Mouse (Mus musculus) heart, postnatal 36 days (tissue): ENCODE measurements at regions not wholly inside any gene's neighbourhood (a gene's known extent, or its start where the extent isn't known, plus 50 kb on each side); places are given as distances from the start of the nearest gene placed in this dataset.

Source experiments
- DNase-seq, 2 experiments: peaks; one replicate each; pipeline ENCODE4 v3.0.0; 2021 to 2022
- intact Hi-C: fragments of 180-260 bp; cut with DNase I; formaldehyde crosslinking; loops from one replicate; pipeline ENCODE4 v1.15.1; 2025

DNA sequence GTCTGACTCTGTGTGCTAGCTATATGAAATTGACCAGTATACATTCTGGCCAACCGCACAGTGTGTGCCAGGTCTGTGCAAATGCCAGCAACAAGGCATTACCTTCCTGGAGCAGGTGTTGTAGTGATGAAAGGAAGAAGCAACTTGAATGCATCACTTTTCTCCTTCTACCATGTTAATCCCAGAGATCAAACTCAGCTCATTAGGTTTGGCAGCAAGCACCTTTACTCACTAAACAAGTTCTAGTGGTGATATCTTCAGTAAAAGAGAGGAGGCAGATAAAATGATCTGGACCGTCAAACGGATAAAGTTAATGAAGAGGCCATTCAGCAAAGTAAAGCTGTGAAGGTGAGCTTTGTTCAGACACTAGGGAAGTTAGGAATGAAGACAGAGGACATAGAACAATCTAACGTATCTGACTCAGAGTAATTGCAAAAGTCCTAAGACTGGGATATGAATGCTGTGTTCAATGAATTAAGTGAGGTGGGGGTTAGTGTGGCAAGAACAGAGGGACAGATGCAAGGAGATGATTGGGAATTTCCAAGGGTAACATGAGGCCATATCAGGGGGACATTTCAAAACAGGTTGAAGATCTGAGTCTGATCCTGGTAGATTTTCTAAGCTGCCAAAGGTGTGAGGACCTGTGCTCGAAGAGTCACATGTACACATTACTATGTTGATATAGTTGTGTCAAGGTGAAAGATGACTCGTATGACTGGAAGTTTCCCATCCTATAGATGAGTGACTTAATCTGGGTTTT, 1478.4 kb upstream of the Slc10a2 start:
- no peak for DNase-seq
- intact Hi-C loops: no loop called here

DNA sequence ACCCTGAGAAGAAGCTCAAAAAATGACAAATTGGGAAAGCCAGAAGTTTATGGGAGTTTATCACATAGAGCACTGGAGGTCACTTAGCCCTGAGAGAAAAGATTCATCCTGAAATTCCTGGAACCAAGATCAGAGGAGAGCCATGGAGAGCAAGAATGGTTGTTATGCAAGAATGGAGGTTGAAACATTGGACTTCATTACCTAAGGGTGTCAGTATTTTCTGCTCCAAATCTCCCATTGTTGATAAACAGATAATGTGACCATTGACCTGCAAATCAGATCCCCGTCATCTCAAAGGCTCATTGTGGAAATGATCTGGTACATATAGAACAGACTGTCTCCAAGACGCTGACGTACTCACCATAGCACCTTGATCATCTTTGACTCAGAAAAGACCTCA, 1477.6 kb upstream of the Slc10a2 start:
- intact Hi-C loops: no loop called here
- DNase-seq: no peak

DNA sequence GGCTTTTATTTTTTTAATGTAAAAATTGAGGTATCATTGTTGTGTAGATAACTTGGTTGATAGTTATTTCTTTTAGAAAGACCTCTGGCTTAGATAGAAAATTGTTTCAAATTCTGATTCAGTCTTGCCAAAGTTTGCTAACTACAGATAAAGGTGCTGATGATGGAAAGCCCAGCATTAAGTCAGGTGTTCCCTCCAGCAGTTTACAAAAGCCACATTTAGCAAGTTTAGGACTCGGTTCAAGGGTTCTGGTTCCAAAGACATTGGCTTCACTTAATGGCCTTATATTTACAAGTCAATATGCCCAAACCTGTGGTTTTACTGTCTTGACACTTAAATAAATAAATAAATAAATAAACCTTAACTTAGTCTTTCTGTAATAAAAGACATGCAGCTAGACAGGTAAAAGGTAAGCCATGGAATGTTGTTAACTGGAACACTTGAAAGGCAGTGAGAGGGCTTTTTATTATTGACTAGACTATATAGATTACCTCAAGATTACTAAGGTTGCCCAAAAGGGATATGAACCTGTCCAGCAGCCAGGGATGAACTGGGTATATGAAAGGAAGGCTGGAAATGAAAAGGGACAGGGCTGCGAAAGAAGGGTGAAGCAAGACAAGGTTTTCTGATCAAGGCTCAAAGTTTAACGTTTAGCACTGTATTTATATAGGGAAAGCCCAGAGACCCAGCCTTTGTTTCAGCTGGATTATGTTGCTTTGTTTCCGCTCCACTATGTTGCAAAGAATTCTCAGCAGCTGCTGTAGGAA, 1472.9 kb upstream of the Slc10a2 start:
- intact Hi-C loops: no loop called here
- no peak for DNase-seq

DNA sequence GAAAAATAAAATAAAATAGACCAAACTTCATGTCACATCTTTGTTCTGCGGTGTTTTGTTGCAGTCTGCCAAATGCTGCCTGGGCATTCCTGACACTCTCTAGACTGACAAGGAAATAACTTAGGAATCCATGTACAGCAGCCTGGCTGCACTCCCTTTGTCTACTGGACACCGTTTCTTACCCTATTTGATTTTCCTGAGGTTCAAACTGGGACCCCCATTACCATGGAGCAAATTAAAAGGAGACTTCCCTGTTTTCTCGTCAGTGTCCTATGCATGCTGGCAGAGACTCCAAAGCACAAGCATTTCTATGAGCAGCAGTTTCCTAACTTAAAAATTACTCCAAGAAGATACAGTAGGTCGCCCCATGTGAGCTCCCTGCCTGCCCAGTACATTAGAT, 1470.1 kb upstream of the Slc10a2 start:
- no peak for DNase-seq
- intact Hi-C loops: no loop called here

DNA sequence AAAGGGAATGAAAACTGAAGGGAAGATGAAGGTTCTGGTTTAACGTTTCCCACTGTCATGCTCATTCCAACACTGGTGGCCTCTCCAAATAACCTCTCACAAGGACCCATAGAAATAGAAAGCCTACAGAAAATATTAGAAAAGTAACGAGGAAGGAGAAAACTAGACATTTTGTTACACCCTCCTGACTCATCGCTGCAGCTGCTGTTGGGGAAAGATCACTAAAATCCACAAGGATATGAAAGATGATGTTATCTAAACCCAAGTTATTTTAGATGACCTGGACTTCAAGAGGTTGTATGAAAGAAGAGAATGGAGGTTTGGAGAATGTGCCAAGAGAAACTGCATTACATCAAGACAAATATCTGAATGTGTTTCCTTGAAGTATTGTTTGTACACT, 1468.3 kb upstream of the Slc10a2 start:
- no peak for DNase-seq
- intact Hi-C loops: no loop called here

DNA sequence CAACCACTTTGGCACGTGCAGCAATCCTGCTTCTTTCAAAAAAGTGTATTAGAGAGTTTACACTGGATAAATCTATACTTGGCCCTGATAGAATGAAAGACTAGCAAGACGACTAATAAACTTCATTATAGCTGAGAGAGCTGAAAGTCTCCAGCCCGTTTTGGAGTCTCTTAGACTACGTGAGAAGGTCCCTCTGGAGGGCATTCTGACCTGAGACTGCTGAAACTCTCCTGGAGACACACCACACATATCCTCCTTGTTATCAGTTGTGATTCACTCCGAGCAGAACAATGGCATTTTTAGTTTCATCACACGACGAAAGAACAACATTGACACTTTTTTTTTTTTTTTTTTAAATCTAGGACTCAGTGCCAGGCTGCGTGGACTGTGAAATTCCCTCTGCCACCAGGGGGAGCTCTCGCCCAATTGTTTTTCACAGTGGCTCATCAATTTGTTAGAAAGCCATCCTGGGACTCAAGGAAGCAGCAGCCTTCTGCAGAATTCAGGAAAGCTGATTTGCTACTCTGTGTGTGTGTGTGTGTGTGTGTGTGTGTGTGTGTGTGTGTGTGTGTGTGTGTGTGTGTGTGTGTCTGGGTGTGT, 1467.0 kb upstream of the Slc10a2 start:
- DNase-seq: peak; percentile 70 to 85

DNA sequence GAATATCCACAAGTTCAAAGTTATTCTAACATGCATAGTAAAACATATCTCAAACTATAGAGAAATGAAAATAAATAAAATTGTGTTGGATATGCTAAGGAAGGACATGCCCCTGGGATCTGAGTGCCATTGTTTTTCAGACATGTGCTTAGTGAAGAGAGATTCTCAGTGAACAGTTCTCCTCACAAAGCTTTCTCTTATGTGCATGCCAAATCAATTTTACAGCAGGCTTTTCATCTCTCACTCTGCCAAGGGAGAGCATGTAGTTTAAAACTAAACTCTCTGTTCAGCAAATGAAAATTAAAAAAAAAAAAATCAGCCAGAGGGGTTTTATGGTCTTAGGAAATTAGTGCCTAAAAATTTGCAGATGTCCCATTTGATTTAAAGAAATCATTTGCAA, 1445.8 kb upstream of the Slc10a2 start:
- intact Hi-C loops: no loop called here
- no peak for DNase-seq

More for the DNA sequence above, 1467.0 kb upstream of the Slc10a2 start:
- intact Hi-C loops: no loop called here

DNA sequence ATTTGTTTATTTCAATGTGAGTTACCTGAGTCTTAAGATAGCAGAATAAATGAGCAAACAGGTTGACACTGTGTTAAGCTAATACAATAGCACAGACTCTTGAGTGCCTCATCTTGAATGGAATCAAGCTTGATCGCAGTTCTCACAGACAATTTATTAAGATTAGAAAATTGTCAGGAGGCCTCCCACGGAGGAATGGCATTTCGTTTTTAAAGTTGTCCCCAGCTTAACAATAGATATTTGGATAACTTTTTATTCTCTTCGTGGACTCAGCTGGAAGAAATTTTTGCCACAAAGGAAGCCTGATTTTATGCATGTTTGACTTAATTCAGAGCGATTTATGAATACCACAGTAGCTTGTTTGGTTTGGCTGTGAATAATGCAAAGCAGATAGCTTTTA, 1422.0 kb upstream of the Slc10a2 start:
- intact Hi-C loops: no loop called here
- no peak for DNase-seq

DNA sequence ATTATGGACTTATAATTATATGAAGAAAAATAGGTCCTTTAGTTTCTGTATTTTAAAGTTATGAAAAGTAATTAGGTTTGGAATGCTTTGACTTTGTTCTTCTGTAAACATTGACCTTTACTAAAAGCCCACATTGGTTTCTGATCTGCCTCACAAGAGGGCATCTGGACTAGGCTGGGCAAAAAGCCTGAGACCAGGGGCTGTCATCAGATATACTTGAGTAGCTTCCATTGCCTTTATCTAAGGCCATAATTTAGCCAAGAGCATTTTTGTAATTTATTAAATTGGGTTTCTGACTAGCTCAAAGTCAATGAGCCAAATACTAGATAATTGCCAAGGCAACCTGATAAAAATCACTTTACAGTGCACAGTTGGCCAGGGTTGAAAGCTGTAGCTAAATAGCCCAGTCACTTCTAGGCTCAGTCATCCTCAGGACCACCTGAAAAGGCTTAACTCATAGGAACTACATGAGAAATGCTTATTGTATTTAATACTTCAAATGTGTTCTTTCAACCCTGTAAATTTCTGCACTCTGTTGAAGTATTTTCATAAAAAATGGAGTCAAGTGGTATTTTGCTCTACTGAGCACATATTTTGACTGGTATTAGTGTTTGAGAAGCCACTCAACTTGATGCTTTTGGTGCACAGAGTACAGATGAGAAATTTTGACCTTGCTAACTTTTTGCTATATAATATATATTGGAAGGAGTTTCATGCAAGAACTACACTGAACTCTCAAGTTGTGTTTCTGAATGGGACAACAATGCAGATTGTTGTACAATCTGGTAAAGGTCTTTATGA, 1410.9 kb upstream of the Slc10a2 start:
- DNase-seq: no peak
- intact Hi-C loops: no loop called here

DNA sequence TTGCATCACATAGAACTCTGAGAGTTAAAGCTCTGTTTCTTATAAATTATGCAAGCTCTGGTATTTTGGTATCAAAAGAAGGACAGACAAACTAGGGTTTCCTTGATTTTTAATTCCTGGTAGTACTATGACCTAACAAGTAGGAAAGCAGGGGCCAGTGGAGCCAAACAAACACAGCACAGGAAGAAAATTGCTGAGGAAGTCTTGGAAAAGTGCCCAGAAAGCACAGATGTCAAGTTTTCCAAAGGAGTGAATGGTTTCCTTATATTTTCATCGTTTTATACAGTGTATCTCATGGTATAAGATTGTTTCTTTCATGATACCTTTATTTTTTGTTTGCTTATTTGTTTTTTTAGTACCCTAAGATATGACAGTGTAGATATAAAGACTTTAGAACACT, 1387.3 kb upstream of the Slc10a2 start:
- intact Hi-C loops: no loop called here
- no peak for DNase-seq

DNA sequence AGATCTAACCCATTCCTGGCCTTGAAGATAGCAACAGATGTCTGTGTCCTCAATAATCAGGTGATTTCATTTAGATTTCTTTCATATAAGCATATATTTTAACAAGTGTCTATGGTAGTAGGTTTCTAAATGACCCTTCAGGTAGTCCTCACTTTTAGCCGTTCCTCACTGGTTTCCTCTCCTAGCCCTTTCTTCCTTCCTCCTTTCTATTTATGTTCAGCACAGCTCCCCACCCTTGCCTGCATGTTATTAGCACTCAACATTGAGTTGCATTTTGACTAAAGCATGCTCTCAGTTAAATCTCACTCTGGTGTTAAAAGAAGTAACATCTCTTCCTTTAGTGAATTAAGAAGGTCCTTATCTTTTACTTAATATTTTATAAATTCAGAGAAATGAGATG, 1376.8 kb upstream of the Slc10a2 start:
- no peak for DNase-seq
- intact Hi-C loops: no loop called here

DNA sequence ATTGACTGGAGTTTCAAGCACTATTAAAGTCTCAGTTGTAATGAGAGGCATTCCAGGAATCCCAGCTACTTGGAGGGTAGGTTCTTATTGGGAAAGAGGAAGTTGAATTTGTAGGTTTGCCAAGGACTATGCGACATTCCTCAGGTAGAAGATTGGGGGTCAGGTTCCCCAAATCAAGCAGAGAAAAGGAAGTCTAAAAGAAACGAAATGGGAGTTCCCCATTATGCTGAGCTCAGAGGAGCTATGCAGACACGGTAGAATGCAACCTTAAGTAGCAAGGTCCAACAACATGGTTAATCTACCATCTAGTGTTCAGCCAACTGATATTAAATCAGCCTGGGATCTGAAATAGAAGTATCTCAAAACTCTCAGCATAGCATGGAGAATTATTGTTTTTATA, 1365.9 kb upstream of the Slc10a2 start:
- no peak for DNase-seq
- intact Hi-C loops: no loop called here

DNA sequence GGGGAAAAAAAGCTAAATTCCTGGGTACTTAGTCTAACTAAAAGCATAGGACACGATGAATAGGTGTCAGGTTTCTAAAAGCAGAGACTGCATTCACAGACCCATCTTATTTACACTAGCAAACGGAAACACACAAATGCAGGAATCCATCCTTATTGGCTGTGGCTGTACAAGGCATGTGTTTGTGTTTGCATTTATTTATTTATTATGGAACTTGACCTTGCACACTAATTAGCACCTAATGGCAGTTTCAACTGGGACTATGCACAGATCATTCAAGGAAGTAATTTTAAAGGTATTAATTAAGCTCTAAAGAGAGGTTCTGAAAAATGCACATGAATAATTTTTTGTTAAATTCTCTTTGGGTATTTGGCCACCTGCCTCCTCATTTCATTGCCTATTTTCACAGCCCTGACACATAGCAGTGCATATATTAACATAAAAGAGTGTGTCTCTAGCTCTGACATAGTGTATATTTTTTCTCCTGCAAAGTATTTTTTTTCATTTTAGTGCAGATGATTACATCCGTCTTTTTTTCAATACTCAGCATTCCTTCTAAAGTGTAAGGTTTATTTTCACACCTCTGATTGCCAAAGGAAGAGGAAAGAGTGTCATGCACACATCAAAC, 1351.5 kb upstream of the Slc10a2 start:
- DNase-seq: no peak

DNA sequence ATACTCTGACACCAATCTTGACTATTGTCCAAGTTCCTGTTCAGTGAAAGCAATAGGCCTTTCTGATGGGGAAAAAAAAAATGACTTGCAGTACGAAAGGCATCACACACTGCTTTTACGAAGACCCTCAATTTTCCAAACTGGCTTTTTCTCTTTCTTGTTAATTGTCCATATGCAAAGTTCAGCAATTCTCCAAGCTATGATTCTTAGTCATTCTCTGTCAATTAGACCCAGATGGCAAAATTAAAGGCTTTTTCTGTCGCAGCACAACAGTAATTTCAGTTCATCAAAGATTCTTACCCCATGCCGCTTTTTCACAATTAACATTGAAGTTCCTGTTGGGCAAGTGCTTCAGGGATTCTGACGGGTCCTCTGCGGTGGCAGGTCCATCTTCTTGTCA, 1343.2 kb upstream of the Slc10a2 start:
- no peak for DNase-seq
- intact Hi-C loops: no loop called here

More for the DNA sequence above, 1351.5 kb upstream of the Slc10a2 start:
- intact Hi-C loops: no loop called here

DNA sequence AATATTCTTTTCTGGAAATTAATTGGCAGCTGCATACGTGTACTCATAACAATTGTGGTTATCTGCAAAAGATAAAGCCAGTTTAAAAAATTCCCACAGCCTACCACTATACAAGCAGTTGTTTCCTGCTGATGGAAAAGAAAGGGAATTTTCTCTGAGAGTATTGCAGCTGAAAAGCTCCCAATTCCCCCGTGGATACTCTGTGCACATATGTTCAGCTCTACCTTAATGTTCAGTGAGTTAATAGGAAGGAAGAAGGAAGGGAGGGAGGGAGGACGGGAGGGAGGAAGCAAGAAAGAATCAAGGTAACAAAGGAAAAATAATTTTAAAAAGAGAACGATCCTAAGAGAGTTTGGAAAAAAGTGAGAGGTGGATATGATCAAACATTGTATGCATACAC, 1333.9 kb upstream of the Slc10a2 start:
- intact Hi-C loops: no loop called here
- DNase-seq: no peak
